Mouse (Mus musculus): Measurements from ENCODE around the gene Epha3.

Epha3 gene

GRCm38 (mm10) chr16:63646577-63646976 lies 217.4 kb downstream of the Epha3 start:
- no peak for DNase-seq

GRCm38 (mm10) chr16:63642641-63643040 lies 221.3 kb downstream of the Epha3 start:
- DNase-seq, result no peak

DNA sequence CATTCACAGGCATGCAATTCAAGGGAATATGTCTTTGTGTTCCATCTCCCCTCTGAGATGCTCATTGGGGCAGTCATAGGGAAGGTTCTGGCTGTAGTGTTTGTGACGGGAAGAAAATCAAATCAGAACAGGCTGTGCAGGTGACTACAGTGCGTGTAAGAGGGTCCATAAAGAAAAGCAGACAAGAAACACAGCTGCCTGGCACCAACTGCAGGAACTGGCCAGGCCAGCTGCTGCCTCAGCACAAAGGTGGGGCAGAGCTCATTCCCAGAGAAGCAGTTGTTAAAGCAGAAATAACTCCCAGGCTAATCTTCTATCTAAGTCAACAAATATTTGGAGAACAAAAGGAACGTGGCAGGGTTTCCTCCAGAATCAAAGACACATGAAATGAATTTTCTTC lies 222.4 kb downstream of the Epha3 start:
- no peak for DNase-seq

- no peak for DNase-seq
Measured at GRCm38 (mm10) chr16:63638701-63639100, 225.3 kb downstream of the Epha3 start.

DNA sequence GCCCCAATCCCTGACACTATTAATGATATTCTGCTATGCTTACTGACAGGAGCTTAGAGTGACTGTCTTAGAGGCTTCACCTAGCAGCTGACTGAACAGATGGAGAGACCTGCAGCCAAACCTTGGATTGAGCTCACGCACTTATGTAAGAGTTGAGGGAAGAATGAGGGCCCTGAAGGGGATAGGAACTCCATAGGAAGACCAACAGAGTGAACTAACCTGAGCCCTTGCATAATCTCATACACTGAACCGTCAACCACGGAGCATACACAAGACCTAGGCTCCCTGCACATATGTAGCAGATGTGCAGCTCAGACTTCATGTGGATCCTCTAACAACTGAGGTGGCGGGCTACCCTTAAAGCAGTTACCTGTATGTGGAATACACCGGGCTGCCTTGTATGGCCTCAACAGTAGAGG lies 230.2 kb downstream of the Epha3 start:
- peak; percentile 62 to 66 for DNase-seq

- DNase-seq, result peak; percentile 15 to 43
Measured at GRCm38 (mm10) chr16:63625229-63625628, 238.7 kb downstream of the Epha3 start.

- DNase-seq, result peak; percentile 25 to 34
Measured at GRCm38 (mm10) chr16:63621845-63622244, 242.1 kb downstream of the Epha3 start.

- no peak for DNase-seq
Measured at GRCm38 (mm10) chr16:63615396-63615795, 248.6 kb downstream of the Epha3 start.

DNA sequence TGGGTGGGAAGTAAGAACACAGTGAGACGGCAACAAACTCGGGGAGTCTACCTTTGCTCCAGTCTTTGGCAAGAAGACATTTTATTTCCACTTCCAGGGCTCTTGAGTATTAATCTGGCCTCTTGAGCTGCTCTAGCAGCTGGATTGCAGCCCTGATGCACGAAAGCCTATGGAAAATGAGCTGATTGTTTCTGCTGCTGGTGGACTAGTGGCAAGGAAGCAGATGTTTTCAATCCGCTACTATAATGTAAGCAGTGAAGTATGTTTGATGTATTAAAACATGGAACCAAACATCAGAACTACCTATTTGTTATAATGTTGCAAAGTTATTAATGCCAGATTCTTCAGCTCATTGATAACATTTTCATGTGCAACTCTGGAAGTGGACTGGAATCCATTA lies 251.0 kb downstream of the Epha3 start:
- DNase-seq, result no peak

GRCm38 (mm10) chr16:63600229-63600628 lies 263.7 kb downstream of the Epha3 start:
- no peak for DNase-seq

DNA sequence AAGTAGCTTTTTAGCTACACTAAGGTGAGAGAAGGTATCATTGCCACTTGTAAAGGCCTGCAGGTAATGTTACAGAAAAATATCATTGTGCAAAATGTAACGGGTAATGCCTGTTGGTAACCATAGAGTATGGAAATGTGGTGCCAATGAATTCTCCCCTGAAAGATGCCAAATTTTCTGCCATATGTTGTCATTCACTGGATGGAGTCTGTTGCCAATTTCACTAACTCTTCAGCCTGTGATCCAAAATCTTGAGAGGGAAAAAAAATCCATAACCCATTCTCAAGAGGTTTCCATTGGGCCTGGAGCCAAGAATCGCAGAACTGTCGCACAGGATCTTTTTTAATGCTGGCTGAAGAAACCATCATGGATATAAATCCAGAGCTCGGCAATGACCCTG lies 269.3 kb downstream of the Epha3 start:
- DNase-seq, result peak; percentile 17 to 47

- DNase-seq, result no peak
Measured at GRCm38 (mm10) chr16:63569746-63570145, 294.2 kb downstream of the Epha3 start.

GRCm38 (mm10) chr16:63566106-63566836 lies 297.7 kb downstream of the Epha3 start:
- DNase-seq, result peak; percentile 60 to 62

- no peak for DNase-seq
Measured at GRCm38 (mm10) chr16:63556410-63557146, 307.4 kb downstream of the Epha3 start.

DNA sequence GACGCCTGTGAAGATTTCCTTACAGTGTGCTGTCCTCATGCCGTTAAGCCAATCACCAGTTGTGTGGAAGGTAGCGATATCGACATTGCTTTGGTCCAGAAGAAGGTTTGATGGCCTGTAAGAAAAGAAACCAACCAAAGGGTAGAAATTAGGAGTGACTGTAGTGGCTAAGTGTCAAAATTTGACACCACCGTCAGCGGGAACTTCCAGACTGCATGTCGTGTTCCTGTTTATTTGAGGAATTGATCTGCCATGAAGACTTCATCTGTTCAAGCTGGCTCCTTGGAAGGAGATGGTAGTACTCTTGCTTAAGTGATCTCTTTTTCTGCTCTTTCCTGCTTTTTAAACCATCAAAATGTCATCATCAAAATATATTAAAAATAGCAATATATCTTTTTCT lies 311.4 kb downstream of the Epha3 start:
- DNase-seq, result no peak

GRCm38 (mm10) chr16:63539489-63539888 lies 324.5 kb downstream of the Epha3 start:
- DNase-seq, result no peak

- DNase-seq, result no peak
Measured at GRCm38 (mm10) chr16:63528821-63529220, 335.2 kb downstream of the Epha3 start.

GRCm38 (mm10) chr16:63517636-63518035 lies 346.3 kb downstream of the Epha3 start:
- DNase-seq, result no peak

- no peak for DNase-seq
Measured at GRCm38 (mm10) chr16:63510069-63510468, 353.9 kb downstream of the Epha3 start.

GRCm38 (mm10) chr16:63506437-63506836 lies 357.5 kb downstream of the Epha3 start:
- DNase-seq, result no peak

DNA sequence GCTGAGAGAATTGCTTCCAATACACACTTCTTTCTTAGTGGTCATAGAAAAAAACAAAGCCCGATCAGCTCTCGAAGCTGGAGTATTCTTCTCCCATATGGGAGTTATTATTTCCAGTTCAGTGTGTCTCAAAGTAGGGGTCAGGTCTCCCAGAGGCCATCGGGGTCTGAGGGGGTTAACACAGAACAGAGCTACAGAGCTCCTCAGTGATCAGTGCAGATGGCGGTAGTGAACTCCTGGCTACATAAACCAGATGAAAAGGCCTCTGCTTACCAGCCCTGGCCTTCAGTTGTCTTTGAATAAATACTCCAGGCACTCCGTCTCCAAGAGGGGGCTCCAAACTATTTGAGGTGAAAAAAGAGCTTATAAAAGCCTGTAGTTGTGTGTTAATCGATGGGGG lies 362.5 kb downstream of the Epha3 start:
- DNase-seq, result no peak

- DNase-seq, result no peak
Measured at GRCm38 (mm10) chr16:63500975-63501393, 363.0 kb downstream of the Epha3 start.
